Mouse (Mus musculus): Measurements from ENCODE around the gene Tspan31.

GRCm38 (mm10) chr10:127055406-127055805 is 14.7 kb downstream of the Tspan31 start:
- no peak for TF ChIP-seq CTCF (IDR thresholded peaks at IDR 0.05 in 2 of 3, conservative IDR thresholded peaks at IDR 0.05 in 1 of 3; ENCODE audit: control insufficient read depth in 1 of 3, insufficient read depth in 1 of 3, low read depth in 2 of 3, low read length in 3 of 3, poor library complexity in 1 of 3, severe bottlenecking in 1 of 3)
- no peak for TF ChIP-seq ETS1 (IDR thresholded peaks at IDR 0.05; ENCODE audit: low read depth, low read length)
- no peak for TF ChIP-seq USF1 (IDR thresholded peaks at IDR 0.05; ENCODE audit: low read depth, low read length)
- TF ChIP-seq CHD1 (IDR thresholded peaks at IDR 0.05; ENCODE audit: low read depth, low read length) = no peak
- no peak for TF ChIP-seq POLR2A (IDR thresholded peaks at IDR 0.05; ENCODE audit: control insufficient read depth in 1 of 2, insufficient read depth in 1 of 2, low read depth in 1 of 2, low read length in 2 of 2, poor library complexity in 1 of 2)
- TF ChIP-seq MAFK (IDR thresholded peaks at IDR 0.05; ENCODE audit: borderline replicate concordance, low read depth, low read length) = no peak
- no peak for TF ChIP-seq E2F4 (IDR thresholded peaks at IDR 0.05; ENCODE audit: borderline replicate concordance, low read depth, low read length)
- no peak for TF ChIP-seq ZC3H11A (IDR thresholded peaks at IDR 0.05; ENCODE audit: low read depth, low read length)
- no peak for TF ChIP-seq ZMIZ1 (IDR thresholded peaks at IDR 0.05; ENCODE audit: low read depth, low read length)
- no peak for TF ChIP-seq EP300 (IDR thresholded peaks at IDR 0.05; ENCODE audit: low read depth in 1 of 2, low read length in 2 of 2)
- TF ChIP-seq TBP (IDR thresholded peaks at IDR 0.05; ENCODE audit: low read depth, low read length) = no peak
- TF ChIP-seq RAD21 (IDR thresholded peaks at IDR 0.05; ENCODE audit: low read depth, low read length) = no peak
- no peak for TF ChIP-seq MAX (IDR thresholded peaks at IDR 0.05; ENCODE audit: low read length)
- no peak for TF ChIP-seq SIN3A (IDR thresholded peaks at IDR 0.05; ENCODE audit: low read length)
